Mouse (Mus musculus) myocyte (in vitro differentiated cells): ENCODE results near the gene Gsg1l.

Source experiments
- CEBPB ChIP-seq: IDR thresholded peaks from 2 replicates; pipeline ENCODE4 v1.6.1; 2011; ENCODE audit warnings: mild to moderate bottlenecking, moderate library complexity; ENCODE audit not compliant: poor library complexity, insufficient read depth, severe bottlenecking
- E2F4 ChIP-seq: IDR thresholded peaks from one replicate; pipeline ENCODE4 v1.6.1; 2011; ENCODE audit warnings: mild to moderate bottlenecking, control low read depth, moderate library complexity; ENCODE audit not compliant: insufficient read depth
- MAX ChIP-seq: IDR thresholded peaks from one replicate; pipeline ENCODE4 v1.6.1; 2011; ENCODE audit warnings: low read depth, mild to moderate bottlenecking, control low read depth
- MYOD1 ChIP-seq, 3 experiments: IDR thresholded peaks; one replicate each; pipeline ENCODE4 v1.6.1; 2011; ENCODE audit warnings: control low read depth in 2 of 3, low read depth in 2 of 3, mild to moderate bottlenecking in 2 of 3, moderate library complexity in 1 of 3; ENCODE audit not compliant: insufficient read length in 2 of 3, control insufficient read depth in 1 of 3
- MYOG ChIP-seq, 3 experiments: IDR thresholded peaks; one replicate each; pipeline ENCODE4 v1.6.1; 2011; ENCODE audit warnings: control low read depth in 2 of 3, low read depth in 2 of 3, mild to moderate bottlenecking in 2 of 3; ENCODE audit not compliant: insufficient read length in 2 of 3, control insufficient read depth in 1 of 3, insufficient read depth in 1 of 3
- POLR2A ChIP-seq: IDR thresholded peaks from one replicate; pipeline ENCODE4 v1.6.1; 2011; ENCODE audit warnings: low read depth, mild to moderate bottlenecking, control low read depth, moderate library complexity; ENCODE audit not compliant: insufficient read length
- POLR2AphosphoS2 ChIP-seq: IDR thresholded peaks from one replicate; pipeline ENCODE4 v1.6.1; 2011; ENCODE audit warnings: low read depth, control low read depth; ENCODE audit not compliant: insufficient read length
- REST ChIP-seq: IDR thresholded peaks from one replicate; pipeline ENCODE4 v1.6.1; 2011; ENCODE audit warnings: mild to moderate bottlenecking, control low read depth, moderate library complexity; ENCODE audit not compliant: insufficient read depth, insufficient read length
- SRF ChIP-seq: IDR thresholded peaks from one replicate; pipeline ENCODE4 v1.6.1; 2011; ENCODE audit warnings: low read depth; ENCODE audit not compliant: control insufficient read depth, insufficient read length
- TCF12 ChIP-seq: IDR thresholded peaks from one replicate; pipeline ENCODE4 v1.6.1; 2011; ENCODE audit warnings: mild to moderate bottlenecking, control low read depth; ENCODE audit not compliant: poor library complexity, insufficient read depth, severe bottlenecking
- TCF3 ChIP-seq: IDR thresholded peaks from one replicate; pipeline ENCODE4 v1.6.1; 2011; ENCODE audit warnings: low read depth, control low read depth; ENCODE audit not compliant: insufficient read length
- USF1 ChIP-seq: IDR thresholded peaks from one replicate; pipeline ENCODE4 v1.6.1; 2011; ENCODE audit warnings: low read depth, mild to moderate bottlenecking, control low read depth, moderate library complexity

GRCm38 (mm10) chr7:125883232-125883631, 199.0 kb downstream of the Gsg1l start:
- TF ChIP-seq MAX: no peak
- TF ChIP-seq POLR2A: no peak
- no peak for TF ChIP-seq TCF12
- TF ChIP-seq USF1: no peak
- no peak for TF ChIP-seq POLR2AphosphoS2
- no peak for TF ChIP-seq MYOG (IDR thresholded peaks at IDR 0.05; ENCODE audit: control insufficient read depth in 1 of 3, insufficient read depth in 1 of 3, insufficient read length in 2 of 3, low read depth in 2 of 3)
- TF ChIP-seq E2F4: no peak
- TF ChIP-seq REST: no peak
- TF ChIP-seq MYOD1 (IDR thresholded peaks at IDR 0.05; ENCODE audit: control insufficient read depth in 1 of 3, insufficient read length in 2 of 3, low read depth in 2 of 3): no peak
- no peak for TF ChIP-seq CEBPB
- no peak for TF ChIP-seq TCF3
- no peak for TF ChIP-seq SRF
